Mouse (Mus musculus) liver, embryonic 14.5 days (tissue): Measurements from ENCODE around the gene Lrrc46.

Experiments used
- CTCF ChIP-seq: IDR thresholded peaks from 2 replicates; pipeline ENCODE4 v1.5.1; 2016; ENCODE audit warnings: antibody characterized with exemption, low read depth, control low read depth
- EP300 ChIP-seq: IDR thresholded peaks from 2 replicates; pipeline ENCODE4 v1.6.1; 2016; ENCODE audit warnings: antibody characterized with exemption, low read depth

- no peak for TF ChIP-seq CTCF
- TF ChIP-seq EP300 = no peak
Measured at GRCm38 (mm10) chr11:97009198-97009790, 31.9 kb downstream of the Lrrc46 start.
